Mouse (Mus musculus): ENCODE data around the gene Cyp1a2.

Gene Cyp1a2

GRCm38 (mm10) chr9:57671037-57671436 is 12.5 kb downstream of the Cyp1a2 start:
- no peak for DNase-seq

- no peak for DNase-seq
Measured at GRCm38 (mm10) chr9:57669566-57669965, 13.9 kb downstream of the Cyp1a2 start.

- no peak for DNase-seq
Measured at GRCm38 (mm10) chr9:57668277-57668676, 15.2 kb downstream of the Cyp1a2 start.

- DNase-seq = peak; percentile 58
Measured at GRCm38 (mm10) chr9:57667817-57668216, 15.7 kb downstream of the Cyp1a2 start.

GRCm38 (mm10) chr9:57667136-57667535 is 16.4 kb downstream of the Cyp1a2 start:
- DNase-seq = no peak

DNA sequence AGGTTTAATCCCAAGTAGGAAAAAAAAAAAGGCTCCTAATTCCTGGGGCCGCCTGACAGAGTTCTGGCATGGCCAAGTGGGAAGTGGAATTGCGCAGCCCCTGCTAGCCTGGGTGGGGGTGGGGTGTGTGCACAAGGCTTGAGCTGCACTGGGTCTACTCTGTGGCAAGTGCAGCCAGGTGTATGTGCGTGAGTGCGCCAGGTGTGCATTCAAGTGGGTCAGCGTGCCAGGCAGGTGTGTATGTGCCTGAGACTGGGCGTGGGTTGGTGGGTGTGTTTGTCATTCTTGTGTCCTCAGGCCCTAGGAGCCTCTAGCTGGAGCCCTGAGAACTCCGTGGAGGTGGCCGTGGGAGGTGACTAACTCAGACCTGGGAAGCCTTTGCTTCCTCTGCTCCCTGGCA is 17.0 kb downstream of the Cyp1a2 start:
- no peak for DNase-seq

DNA sequence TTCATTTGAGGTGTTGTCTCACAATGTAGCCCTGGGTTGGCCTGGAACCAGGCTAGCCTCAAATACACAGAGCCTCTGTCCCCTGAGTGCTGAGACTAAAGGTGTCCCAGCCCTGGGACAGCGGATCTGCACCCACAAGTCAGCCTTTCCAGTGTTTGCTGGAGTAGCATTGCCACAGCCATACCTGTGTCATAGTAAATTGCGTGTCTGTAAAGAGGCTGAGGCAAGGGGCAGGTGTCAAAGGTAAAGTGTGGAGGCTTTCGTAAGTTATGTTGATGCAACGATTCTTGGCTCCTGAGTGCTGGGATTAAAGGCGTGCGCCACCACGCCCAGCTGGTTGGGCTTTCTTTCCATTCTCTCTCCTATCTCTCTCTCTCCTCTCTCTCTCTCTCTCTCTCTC is 18.9 kb downstream of the Cyp1a2 start:
- no peak for DNase-seq

GRCm38 (mm10) chr9:57661552-57661951 is 22.0 kb downstream of the Cyp1a2 start:
- no peak for DNase-seq

DNA sequence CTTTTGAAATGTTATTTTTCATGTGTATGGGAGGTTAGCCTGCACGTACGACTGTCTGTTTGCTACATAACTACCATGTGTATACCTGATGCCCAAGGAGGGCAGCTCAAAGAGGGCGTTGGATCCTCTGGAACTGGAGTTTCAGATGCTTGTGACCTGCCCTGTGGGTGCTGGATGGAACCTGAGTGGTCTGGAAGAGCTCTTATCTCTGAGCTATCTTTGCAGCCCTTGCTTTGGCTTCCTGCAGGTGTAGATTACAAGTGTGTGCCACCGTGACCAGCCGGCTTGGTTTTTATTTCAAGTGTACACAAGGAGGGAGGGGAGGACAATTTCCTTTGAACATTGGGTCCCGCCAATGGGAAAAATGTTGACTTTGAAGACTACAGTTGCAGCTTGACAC is 23.0 kb downstream of the Cyp1a2 start:
- no peak for DNase-seq

- DNase-seq = peak; percentile 84
Measured at GRCm38 (mm10) chr9:57659774-57660173, 23.7 kb downstream of the Cyp1a2 start.

DNA sequence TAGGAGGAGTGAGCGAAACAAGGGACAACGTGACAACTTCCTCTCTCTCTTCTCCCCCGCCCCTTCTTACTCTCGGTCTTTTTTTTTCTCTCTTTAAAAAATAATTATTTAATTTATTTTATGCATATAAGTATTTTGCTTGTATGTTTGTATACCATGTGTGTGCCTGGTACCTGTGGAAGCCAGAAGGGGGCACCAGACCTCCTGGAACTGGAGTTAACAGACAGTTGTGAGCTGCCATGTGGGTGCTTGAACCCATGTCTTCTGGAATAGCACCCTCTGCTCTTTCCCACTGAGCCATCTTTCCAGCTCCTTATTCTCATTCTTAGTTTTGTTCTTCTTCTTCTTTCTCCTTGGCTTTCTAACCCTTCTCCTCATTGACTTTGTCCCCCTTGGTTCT is 24.5 kb downstream of the Cyp1a2 start:
- no peak for DNase-seq

DNA sequence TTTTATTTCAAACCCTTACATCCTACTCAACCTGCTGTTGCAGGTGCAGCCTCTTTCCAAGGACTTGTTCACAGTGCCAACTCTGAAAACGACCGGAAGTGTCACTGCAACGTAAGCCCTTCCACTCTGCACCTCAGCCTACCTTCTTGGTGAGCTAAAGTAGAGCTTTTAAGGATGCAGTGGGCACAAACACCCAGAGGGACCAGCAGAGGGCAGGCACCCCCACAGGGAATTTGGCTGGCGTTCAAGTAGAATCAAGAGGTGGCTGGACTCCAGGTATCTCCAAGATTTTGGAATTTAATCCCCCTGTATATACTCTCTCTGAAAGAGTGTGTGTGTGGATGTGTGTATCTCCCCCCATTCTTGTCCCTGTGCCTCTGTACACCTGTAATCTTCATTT is 25.7 kb downstream of the Cyp1a2 start:
- no peak for DNase-seq

DNA sequence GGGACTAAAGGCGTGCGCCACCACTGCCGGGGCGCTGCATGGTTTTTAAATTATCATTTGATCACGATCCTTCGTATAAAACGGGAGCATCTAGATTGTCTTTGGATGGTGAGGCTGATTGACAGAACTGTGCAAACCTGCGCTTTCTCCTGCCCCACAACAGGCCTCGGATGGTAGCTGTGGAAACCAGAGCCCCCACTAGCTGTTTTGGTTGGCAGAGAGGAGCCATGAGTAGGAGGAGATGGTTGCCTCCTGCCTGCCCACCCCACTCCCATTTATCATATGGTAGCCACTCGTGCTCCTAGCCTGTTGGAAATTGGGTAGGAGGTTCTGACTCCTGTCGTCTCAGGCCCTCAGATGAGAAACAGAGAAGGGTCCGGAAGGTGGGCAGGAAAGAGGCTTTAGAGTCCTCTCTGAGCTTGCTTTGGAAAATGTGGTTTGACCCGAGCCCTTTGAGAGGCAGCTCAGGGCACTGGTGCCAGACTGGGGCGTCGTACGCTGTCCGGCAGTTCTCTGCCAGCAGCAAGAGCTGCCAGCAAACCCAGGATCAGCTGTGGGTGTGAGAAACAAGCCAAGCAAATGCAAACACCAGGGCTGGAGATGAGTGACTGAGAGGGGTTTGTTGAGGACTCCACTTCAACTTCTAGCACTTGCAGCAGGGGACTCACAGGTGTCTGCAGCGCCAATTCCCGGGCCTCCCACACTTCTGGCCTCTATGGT is 26.7 kb downstream of the Cyp1a2 start:
- no peak for DNase-seq

- peak; percentile 98 for DNase-seq
Measured at GRCm38 (mm10) chr9:57655749-57656148, 27.8 kb downstream of the Cyp1a2 start.

GRCm38 (mm10) chr9:57654966-57655365 is 28.5 kb downstream of the Cyp1a2 start:
- DNase-seq = no peak

GRCm38 (mm10) chr9:57653283-57653682 is 30.2 kb downstream of the Cyp1a2 start, which contains the start of gene Csk:
Gene Csk, minus strand, starts transcription at chr9:57653631.
- no peak for DNase-seq

DNA sequence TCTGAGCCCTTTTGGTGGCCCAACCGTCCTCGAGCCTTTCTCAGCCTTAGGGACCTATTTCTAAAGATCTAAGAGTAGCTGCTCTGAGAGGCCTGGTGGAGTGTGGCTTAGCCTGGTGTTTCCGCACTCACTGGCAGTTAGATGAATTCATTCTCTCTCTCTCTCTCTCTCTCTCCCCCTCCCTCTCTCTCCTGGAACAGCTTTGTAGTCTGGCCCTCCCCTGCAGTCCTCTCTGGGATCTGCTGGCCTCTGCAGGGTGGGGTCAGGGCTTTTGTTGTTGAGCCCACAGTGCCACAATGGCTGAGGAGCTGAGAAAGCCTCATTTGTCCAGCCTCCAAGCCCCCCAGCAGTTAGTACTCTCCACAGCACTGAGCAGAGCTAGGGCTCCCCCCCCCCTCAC is 30.6 kb downstream of the Cyp1a2 start:
- DNase-seq = no peak

DNA sequence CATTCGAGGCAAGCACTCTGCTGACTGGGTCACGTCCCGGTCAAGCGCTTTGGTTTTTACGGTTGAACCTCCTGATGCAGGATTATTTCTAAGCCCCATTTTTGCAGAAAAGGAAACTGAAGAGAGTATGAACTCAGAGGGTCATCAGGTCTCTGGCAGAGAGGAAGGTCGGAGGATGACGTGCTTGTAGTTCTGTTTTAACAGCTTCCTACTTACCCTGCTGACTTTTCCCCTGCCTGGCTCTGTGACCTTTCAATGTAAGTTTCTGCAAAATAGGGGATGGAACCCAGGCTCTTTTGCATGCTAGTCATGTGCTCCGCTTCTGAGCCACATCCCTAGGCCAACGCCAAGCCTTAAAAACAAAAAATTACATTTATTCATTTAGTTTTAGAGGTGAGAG is 31.2 kb downstream of the Cyp1a2 start:
- DNase-seq = no peak

- DNase-seq = no peak
Measured at GRCm38 (mm10) chr9:57650786-57651311, 32.7 kb downstream of the Cyp1a2 start.

- DNase-seq = no peak
Measured at GRCm38 (mm10) chr9:57650130-57650785, 33.2 kb downstream of the Cyp1a2 start.

GRCm38 (mm10) chr9:57647286-57648108 is 36.0 kb downstream of the Cyp1a2 start:
- no peak for DNase-seq

DNA sequence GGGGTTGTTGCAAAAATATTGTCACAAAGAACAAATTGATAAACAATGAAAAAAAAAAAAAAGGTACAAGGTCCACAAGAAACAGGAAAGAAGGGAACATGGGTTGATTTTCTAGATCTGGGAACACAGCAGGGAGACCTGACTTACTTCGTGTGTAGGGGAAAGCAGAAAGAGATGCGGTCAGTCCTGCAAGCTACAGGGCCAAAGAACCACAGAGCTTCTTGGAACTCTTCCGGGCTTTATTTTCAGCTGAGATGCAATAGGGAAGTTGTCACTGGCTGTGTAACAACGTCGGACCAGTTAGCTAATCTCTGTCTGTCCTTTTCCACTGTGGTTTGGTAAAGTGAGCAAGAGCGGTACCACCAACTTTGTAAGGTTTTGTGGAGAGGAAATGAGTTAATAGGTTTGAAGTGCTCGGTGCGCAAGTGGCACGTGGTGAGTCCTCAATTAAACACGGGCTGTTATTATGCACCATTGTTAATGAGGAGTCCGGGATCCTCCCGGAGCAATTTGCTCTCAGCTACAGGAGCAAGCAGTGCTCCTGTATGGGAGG is 36.9 kb downstream of the Cyp1a2 start:
- no peak for DNase-seq
